Mouse (Mus musculus) ES-Bruce4 (cell line): ENCODE measurements around the gene Atp1b2. TPM values are rescaled to one million over a fixed set of nuclear protein-coding genes. Genes with fewer than 3 reads are reported as not detected.

Experiments used
- H3K27ac ChIP-seq: 2 replicates; pipeline ENCODE4 v1.5.1; 2012; ENCODE audit warnings: low read length, inconsistent platforms; ENCODE audit not compliant: insufficient read depth
- H3K27me3 ChIP-seq: 2 replicates; pipeline ENCODE4 v1.6.1; 2012; ENCODE audit warnings: mild to moderate bottlenecking, low read length, inconsistent platforms; ENCODE audit not compliant: control insufficient read depth, poor library complexity, insufficient read depth, severe bottlenecking
- H3K36me3 ChIP-seq: 2 replicates; pipeline ENCODE4 v1.6.1; 2012; ENCODE audit warnings: inconsistent platforms, mild to moderate bottlenecking, low read length, moderate library complexity; ENCODE audit not compliant: control insufficient read depth, poor library complexity, insufficient read depth, severe bottlenecking
- H3K4me1 ChIP-seq: one replicate; pipeline ENCODE4 v1.8.1; 2011; ENCODE audit warnings: low read length; ENCODE audit not compliant: control insufficient read depth, insufficient read depth
- H3K4me3 ChIP-seq: 2 replicates; pipeline ENCODE4 v1.5.1; 2011; ENCODE audit warnings: low read depth, mild to moderate bottlenecking, low read length
- H3K9ac ChIP-seq: 2 replicates; pipeline ENCODE4 v1.6.1; 2012; ENCODE audit warnings: low read depth, mild to moderate bottlenecking, inconsistent platforms; ENCODE audit not compliant: poor library complexity, severe bottlenecking
- H3K9me3 ChIP-seq: replicated peaks from 2 replicates; pipeline ENCODE4 v1.6.1; 2012; ENCODE audit warnings: mild to moderate bottlenecking, low read length, inconsistent platforms; ENCODE audit not compliant: control insufficient read depth, poor library complexity, insufficient read depth, severe bottlenecking
- CTCF ChIP-seq: IDR thresholded peaks from one replicate; pipeline ENCODE4 v1.8.1; 2011; ENCODE audit warnings: low read depth, low read length
- EP300 ChIP-seq: IDR thresholded peaks from 2 replicates; pipeline ENCODE4 v1.6.1; 2011; ENCODE audit warnings: low read depth, low read length; ENCODE audit not compliant: insufficient read depth
- POLR2A ChIP-seq: IDR thresholded peaks from one replicate; pipeline ENCODE4 v1.8.1; 2011; ENCODE audit warnings: low read length; ENCODE audit not compliant: insufficient read depth
- polyA plus RNA-seq: library from polyadenylated mRNA; stranded (reverse); fragments of >200 nt; gene quantifications from 2 replicates; pipeline ENCODE4 v1.2.4, GENCODE M21; 2011; ENCODE audit warnings: low read depth; ENCODE audit not compliant: missing spikeins, insufficient read depth, insufficient read length

Gene Atp1b2
- polyA plus RNA-seq, 1 experiment = 20.4 TPM

- Histone ChIP-seq H3K27ac (no peak overlapping the region), H3K9ac (no peak overlapping the region), H3K36me3 (peaks cover 19% of the 10 kb centered on the region), H3K27me3 (no peaks in the 10 kb centered on the region), H3K4me1 (no peaks in the 10 kb centered on the region), H3K4me3 (no peak overlapping the region), H3K9me3 (no peaks in the 10 kb centered on the region)
- no peak for TF ChIP-seq EP300
- no peak for TF ChIP-seq CTCF
- no peak for TF ChIP-seq POLR2A
These were observed 10.9 kb downstream of the Atp1b2 start for GRCm38 (mm10) chr11:69594853-69595252.

GRCm38 (mm10) chr11:69592799-69593198, 12.9 kb downstream of the Atp1b2 start:
- TF ChIP-seq POLR2A (no peak), CTCF (no peak), EP300 (no peak)
- no peaks in the 10 kb centered on the region for H3K4me1 ChIP-seq
- H3K9ac ChIP-seq = no peak overlapping the region
- H3K9me3 ChIP-seq = no peaks in the 10 kb centered on the region
- no peak overlapping the region for H3K27ac ChIP-seq
- peaks cover 37% of the 10 kb centered on the region for H3K36me3 ChIP-seq
- no peak overlapping the region for H3K4me3 ChIP-seq
- H3K27me3 ChIP-seq = no peaks in the 10 kb centered on the region

- Histone ChIP-seq H3K9ac (no peak overlapping the region), H3K4me1 (no peaks in the 10 kb centered on the region), H3K9me3 (no peaks in the 10 kb centered on the region), H3K4me3 (no peak overlapping the region), H3K27me3 (no peaks in the 10 kb centered on the region), H3K27ac (no peak overlapping the region), H3K36me3 (peaks cover 45% of the 10 kb centered on the region)
- no peak for TF ChIP-seq EP300
- no peak for TF ChIP-seq CTCF
- no peak for TF ChIP-seq POLR2A
These were observed 13.7 kb downstream of the Atp1b2 start for GRCm38 (mm10) chr11:69591899-69592637.

GRCm38 (mm10) chr11:69591424-69591823, 14.3 kb downstream of the Atp1b2 start:
- Histone ChIP-seq H3K27ac (no peak overlapping the region), H3K9ac (no peak overlapping the region), H3K9me3 (no peaks in the 10 kb centered on the region), H3K4me3 (no peak overlapping the region), H3K4me1 (no peaks in the 10 kb centered on the region), H3K36me3 (peaks cover 50% of the 10 kb centered on the region), H3K27me3 (no peaks in the 10 kb centered on the region)
- no peak for TF ChIP-seq EP300
- no peak for TF ChIP-seq CTCF
- no peak for TF ChIP-seq POLR2A

- H3K4me3 ChIP-seq = no peak overlapping the region
- peaks cover 54% of the 10 kb centered on the region for H3K36me3 ChIP-seq
- H3K4me1 ChIP-seq = no peaks in the 10 kb centered on the region
- no peaks in the 10 kb centered on the region for H3K9me3 ChIP-seq
- TF ChIP-seq EP300 (no peak), POLR2A (no peak), CTCF (no peak)
- H3K27me3 ChIP-seq = no peaks in the 10 kb centered on the region
- H3K9ac ChIP-seq = no peak overlapping the region
- H3K27ac ChIP-seq = no peak overlapping the region
These were observed 15.1 kb downstream of the Atp1b2 start for GRCm38 (mm10) chr11:69590622-69591021.

- Histone ChIP-seq H3K9ac (no peak overlapping the region), H3K4me3 (no peak overlapping the region), H3K4me1 (peaks cover 2% of the 10 kb centered on the region), H3K27me3 (no peaks in the 10 kb centered on the region), H3K36me3 (peaks cover 54% of the 10 kb centered on the region), H3K27ac (no peak overlapping the region), H3K9me3 (no peaks in the 10 kb centered on the region)
- TF ChIP-seq POLR2A (no peak), CTCF (no peak), EP300 (no peak)
These were observed 16.4 kb downstream of the Atp1b2 start for GRCm38 (mm10) chr11:69589207-69589834.
